Mouse (Mus musculus): ENCODE data around the gene Mast3. TPM values are rescaled to one million over a fixed set of nuclear protein-coding genes. Genes with fewer than 3 reads are reported as not detected.
"Not testable (repeated sequence)": the region's sequence is repeated elsewhere in the genome, so short reads cannot be mapped to it uniquely, and the experiment has no call there.

Gene Mast3
- polyA plus RNA-seq, 1 experiment, result 24.2 TPM

- WGBS, result 1% methylated on average over 66 of the region's 66 CpGs
- no peak for DNase-seq (ENCODE audit: low read depth, low spot score)
Observed at GRCm38 (mm10) chr8:70838654-70839407, 34.0 kb upstream of the Mast3 start.

GRCm38 (mm10) chr8:70836666-70837065 is 31.8 kb upstream of the Mast3 start:
- DNase-seq (ENCODE audit: low read depth, low spot score), result no peak
- whole genome bisulfite sequencing, result 88% methylated on average over 12 of the region's 12 CpGs

- 94% methylated on average over 3 of the region's 3 CpGs for WGBS
- DNase-seq (ENCODE audit: low read depth, low spot score), result no peak
Observed at GRCm38 (mm10) chr8:70834071-70834470, 29.2 kb upstream of the Mast3 start.

DNA sequence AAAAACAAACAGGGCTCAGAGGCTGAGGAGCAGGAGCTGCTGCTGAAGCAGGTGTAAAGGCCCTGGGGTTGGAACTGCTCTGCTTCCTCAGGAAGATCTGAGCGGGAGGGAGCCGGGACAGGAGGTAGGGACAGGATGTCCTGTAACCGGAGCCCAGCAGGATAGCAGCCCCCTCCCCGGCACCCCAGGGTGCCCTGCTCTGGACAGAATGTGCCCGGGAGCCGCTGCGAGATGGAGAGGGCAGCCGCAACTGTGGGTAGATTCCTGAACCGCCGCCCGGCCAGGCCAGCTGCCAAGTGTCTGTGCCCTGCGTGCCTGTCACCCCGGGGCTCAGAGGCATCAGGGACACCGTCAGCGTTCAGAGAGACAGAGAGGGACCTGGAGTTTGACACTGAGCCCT is 28.7 kb upstream of the Mast3 start:
- no peak for DNase-seq (ENCODE audit: low read depth, low spot score)
- 47% methylated on average over 15 of the region's 15 CpGs for WGBS

- 23% methylated on average over 9 of the region's 9 CpGs for WGBS
- DNase-seq (ENCODE audit: low read depth, low spot score), result no peak
Observed at GRCm38 (mm10) chr8:70833018-70833482, 28.2 kb upstream of the Mast3 start.

- WGBS, result 80% methylated on average over 11 of the region's 11 CpGs
- no peak for DNase-seq (ENCODE audit: low read depth, low spot score)
Observed at GRCm38 (mm10) chr8:70832371-70832770, 27.5 kb upstream of the Mast3 start.

DNA sequence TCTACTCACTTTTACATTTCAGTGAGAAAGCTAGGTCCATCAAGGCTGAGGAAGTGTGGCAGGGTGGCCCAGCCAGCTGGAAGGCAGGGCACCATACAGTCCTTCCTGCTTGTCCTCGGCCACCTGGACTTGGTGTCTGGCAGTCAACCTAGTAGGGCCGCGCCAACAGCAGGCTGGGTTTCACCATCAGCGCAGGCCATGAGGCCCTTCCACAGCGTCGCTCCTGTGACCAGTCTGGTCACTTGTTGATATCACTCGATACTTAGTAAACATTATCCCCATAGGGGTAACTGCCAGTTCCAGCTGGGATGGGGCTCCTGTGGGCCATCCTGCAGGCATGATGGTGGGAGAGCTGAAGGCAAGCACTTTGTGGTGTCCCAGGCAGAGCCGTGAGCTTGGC is 26.7 kb upstream of the Mast3 start:
- DNase-seq (ENCODE audit: low read depth, low spot score), result no peak
- WGBS, result 87% methylated on average over 8 of the region's 8 CpGs

DNA sequence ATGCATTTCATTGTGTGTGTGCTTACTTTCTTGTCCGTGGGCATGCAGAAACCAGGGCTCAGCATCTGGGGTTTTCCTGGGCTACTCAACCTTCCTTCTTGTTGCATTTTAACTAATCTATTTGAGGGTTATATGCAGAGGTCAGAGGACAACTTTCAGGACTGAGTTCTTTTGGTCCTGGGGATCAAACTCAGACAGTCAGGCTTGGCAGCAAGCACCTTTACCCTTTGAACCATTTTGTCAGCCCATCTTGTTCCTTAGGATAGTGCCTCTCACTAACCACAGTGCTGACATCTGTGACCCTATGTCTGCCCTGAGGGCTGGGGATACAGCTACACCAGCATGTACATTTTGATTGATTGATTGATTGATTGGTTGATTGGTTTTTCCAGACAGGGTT is 22.9 kb upstream of the Mast3 start:
- DNase-seq (ENCODE audit: low read depth, low spot score), result no peak
- 80% methylated on average over 1 of the region's 1 CpGs for WGBS

DNA sequence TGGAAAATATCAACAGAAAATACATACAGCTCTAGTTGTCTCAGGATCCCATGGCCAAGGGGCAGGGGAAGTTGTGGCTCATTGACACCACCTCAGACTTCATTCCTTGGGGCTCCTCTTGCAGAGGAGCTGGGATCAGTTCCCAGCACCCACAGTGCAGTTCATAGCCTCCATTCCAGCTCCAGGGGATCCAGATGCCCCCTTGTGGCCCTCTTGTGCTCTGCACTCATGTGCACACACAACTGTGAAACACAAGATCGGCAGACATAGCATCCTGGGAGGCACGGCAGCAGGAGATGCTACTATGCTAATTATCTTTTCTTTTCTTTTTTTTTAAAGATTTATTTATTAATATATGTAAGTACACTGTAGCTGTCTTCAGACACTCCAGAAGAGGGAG is 22.2 kb upstream of the Mast3 start:
- no peak for DNase-seq (ENCODE audit: low read depth, low spot score)
- 96% methylated on average over 2 of the region's 2 CpGs for WGBS

DNA sequence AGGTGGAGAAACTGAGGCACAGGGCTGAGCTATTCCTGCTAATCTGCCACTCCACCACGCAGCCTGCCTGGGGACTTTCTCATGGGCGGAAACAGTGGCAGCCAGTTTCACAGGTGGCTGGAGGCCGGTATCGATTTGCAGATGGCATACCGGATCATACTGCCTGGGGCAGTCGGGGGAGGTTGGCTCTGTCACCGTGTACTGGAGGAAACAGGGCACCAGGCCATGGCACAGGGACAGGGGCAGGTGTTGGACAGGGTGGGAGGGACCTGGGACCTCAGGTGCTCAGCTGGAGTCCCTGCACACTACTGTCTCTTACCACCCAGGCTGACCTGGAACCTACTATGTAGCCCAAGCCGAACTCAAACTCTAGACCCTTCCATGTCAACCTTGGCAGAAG is 21.0 kb upstream of the Mast3 start:
- WGBS, result 79% methylated on average over 8 of the region's 8 CpGs
- DNase-seq (ENCODE audit: low read depth, low spot score), result no peak

- WGBS, result 87% methylated on average over 7 of the region's 7 CpGs
- DNase-seq (ENCODE audit: low read depth, low spot score), result no peak
Observed at GRCm38 (mm10) chr8:70823802-70824201, 18.9 kb upstream of the Mast3 start.

- not testable (repeated sequence) for DNase-seq (ENCODE audit: low read depth, low spot score)
- WGBS, result 80% methylated on average over 3 of the region's 3 CpGs
Observed at GRCm38 (mm10) chr8:70822594-70822993, 17.7 kb upstream of the Mast3 start.

- 48% methylated on average over 11 of the region's 11 CpGs for WGBS
- DNase-seq (ENCODE audit: low read depth, low spot score), result no peak
Observed at GRCm38 (mm10) chr8:70821992-70822391, 17.1 kb upstream of the Mast3 start.

- 14% methylated on average over 30 of the region's 30 CpGs for WGBS
- no peak for DNase-seq (ENCODE audit: low read depth, low spot score)
Observed at GRCm38 (mm10) chr8:70821399-70821962, 16.6 kb upstream of the Mast3 start.

DNA sequence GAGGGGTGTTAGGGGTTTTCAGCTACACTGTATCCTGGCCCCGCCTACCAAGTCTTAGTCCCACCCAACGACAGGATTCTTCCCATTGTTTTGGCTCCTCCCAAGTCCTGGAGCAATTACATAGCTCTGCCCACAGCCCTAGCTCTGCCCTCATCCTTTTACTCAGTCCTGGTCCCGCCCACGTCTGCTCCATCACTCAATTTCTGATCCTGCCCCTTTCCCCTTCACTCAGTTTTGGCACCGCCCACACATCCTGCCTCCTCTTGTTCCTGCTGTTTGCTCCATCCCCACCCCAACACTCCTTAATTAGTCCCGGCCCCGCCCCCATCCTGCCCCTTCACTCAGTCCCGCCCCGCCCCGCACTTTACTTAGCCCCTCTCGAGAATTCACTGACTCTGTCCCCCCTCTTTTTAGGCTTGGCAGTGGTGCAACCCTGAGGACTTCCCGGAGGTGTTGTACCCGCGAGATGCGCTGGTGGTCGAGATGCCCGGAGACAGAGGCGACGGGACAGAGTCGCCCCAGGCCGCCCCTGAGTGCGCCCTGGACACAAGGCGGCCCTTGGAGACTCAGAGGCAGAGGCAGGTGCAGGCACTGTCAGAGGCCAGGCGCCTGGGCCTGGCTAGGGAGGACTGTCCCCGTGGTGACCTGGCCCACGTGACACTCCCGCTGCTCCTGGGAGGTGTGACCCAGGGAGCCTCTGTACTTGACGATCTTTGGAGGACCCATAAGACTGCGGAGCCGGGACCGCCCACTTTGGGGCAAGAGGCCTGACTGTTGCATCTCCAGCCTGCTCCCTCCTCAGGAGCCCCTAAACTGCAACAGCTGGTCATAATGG is 15.5 kb upstream of the Mast3 start:
- no peak for DNase-seq (ENCODE audit: low read depth, low spot score)
- 9% methylated on average over 31 of the region's 31 CpGs for WGBS

DNA sequence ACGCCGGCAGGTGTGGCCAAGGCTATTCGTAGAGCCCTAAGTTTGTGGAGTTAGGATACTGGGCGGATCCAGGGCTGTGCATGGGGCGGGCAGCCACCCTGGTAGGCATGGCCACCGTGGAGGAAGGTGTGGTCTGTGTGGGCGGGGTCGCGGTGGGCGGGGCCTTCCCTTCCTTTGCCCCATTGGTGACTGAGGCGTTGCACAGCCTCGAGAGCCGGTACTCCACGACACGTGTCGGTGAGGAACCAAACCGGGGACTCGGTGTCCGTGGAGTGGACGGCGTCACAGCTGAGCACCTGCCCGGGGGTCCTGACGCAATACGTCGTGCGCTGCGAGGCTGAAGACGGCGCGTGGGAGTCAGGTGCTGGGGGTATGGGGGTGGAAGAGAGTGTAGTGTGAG is 11.8 kb upstream of the Mast3 start:
- no peak for DNase-seq (ENCODE audit: low read depth, low spot score)
- 10% methylated on average over 30 of the region's 30 CpGs for WGBS

DNA sequence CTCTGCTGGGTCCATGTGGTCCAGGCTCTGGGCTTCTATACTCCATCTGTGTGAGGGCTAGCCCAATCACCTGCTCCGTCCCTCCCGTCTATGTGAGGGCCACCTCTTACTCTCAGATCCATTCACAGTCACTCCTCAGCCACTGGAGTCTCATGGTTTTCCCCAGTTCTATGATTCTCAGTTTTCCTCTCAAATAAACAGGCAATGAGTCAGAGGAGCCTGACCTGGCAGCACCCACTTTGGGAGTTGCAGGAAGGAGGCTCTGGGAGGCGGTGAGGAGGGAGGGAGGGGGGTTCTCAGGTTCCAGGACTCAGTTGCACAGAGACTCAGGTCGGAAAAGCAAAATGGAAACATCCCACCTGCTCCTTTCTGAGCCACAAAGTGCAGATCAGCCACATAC is 8.0 kb upstream of the Mast3 start:
- no peak for DNase-seq (ENCODE audit: low read depth, low spot score)
- 49% methylated on average over 4 of the region's 4 CpGs for WGBS

- DNase-seq (ENCODE audit: low read depth, low spot score), result no peak
- 55% methylated on average over 4 of the region's 4 CpGs for WGBS
Observed at GRCm38 (mm10) chr8:70812055-70812454, 7.2 kb upstream of the Mast3 start.

GRCm38 (mm10) chr8:70810962-70811680 is 6.3 kb upstream of the Mast3 start:
- DNase-seq (ENCODE audit: low read depth, low spot score), result no peak
- WGBS, result 61% methylated on average over 20 of the region's 20 CpGs
